Mouse (Mus musculus): ENCODE data around the gene Calml3.

Gene Calml3

GRCm38 (mm10) chr13:3822105-3822504 is 18.0 kb upstream of the Calml3 start:
- Histone ChIP-seq H3K4me3 (replicated peaks; ENCODE audit: low read length) (no peak overlapping the region), H3K27me3 (ENCODE audit: insufficient read depth, low read length) (no peaks in the 10 kb centered on the region), H3K4me1 (replicated peaks; ENCODE audit: low read depth, low read length) (0 out of 2 replicates have a peak, but pooled peaks cover 3% of the 10 kb centered on the region), H3K9me3 (ENCODE audit: low read length) (no peaks in the 10 kb centered on the region), H3K36me3 (ENCODE audit: insufficient read depth, low read length) (no peaks in the 10 kb centered on the region)
- TF ChIP-seq NANOG (IDR thresholded peaks at IDR 0.05; ENCODE audit: borderline replicate concordance, low read length) (no peak), CTCF (conservative IDR thresholded peaks at IDR 0.05; ENCODE audit: low read length) (no peak), POU5F1 (IDR thresholded peaks at IDR 0.05; ENCODE audit: borderline replicate concordance, low read length) (no peak)

GRCm38 (mm10) chr13:3818740-3819076 is 14.6 kb upstream of the Calml3 start:
- Histone ChIP-seq H3K36me3 (ENCODE audit: insufficient read depth, low read length) (no peaks in the 10 kb centered on the region), H3K4me3 (replicated peaks; ENCODE audit: low read length) (no peak overlapping the region), H3K27me3 (ENCODE audit: insufficient read depth, low read length) (no peaks in the 10 kb centered on the region), H3K4me1 (replicated peaks; ENCODE audit: low read depth, low read length) (0 out of 2 replicates have a peak, but pooled peaks cover 3% of the 10 kb centered on the region), H3K9me3 (ENCODE audit: low read length) (no peaks in the 10 kb centered on the region)
- TF ChIP-seq NANOG (IDR thresholded peaks at IDR 0.05; ENCODE audit: borderline replicate concordance, low read length) (no peak), CTCF (conservative IDR thresholded peaks at IDR 0.05; ENCODE audit: low read length) (no peak), POU5F1 (IDR thresholded peaks at IDR 0.05; ENCODE audit: borderline replicate concordance, low read length) (no peak)

GRCm38 (mm10) chr13:3818012-3818739 is 14.1 kb upstream of the Calml3 start:
- Histone ChIP-seq H3K4me1 (replicated peaks; ENCODE audit: low read depth, low read length) (0 out of 2 replicates have a peak, but pooled peaks cover 3% of the 10 kb centered on the region), H3K36me3 (ENCODE audit: insufficient read depth, low read length) (no peaks in the 10 kb centered on the region), H3K4me3 (replicated peaks; ENCODE audit: low read length) (no peak overlapping the region), H3K9me3 (ENCODE audit: low read length) (no peaks in the 10 kb centered on the region), H3K27me3 (ENCODE audit: insufficient read depth, low read length) (no peaks in the 10 kb centered on the region)
- TF ChIP-seq CTCF (conservative IDR thresholded peaks at IDR 0.05; ENCODE audit: low read length) (no peak), NANOG (IDR thresholded peaks at IDR 0.05; ENCODE audit: borderline replicate concordance, low read length) (no peak), POU5F1 (IDR thresholded peaks at IDR 0.05; ENCODE audit: borderline replicate concordance, low read length) (no peak)

- Histone ChIP-seq H3K9me3 (ENCODE audit: low read length) (peaks cover 30% of the 10 kb centered on the region), H3K27me3 (ENCODE audit: insufficient read depth, low read length) (no peaks in the 10 kb centered on the region), H3K4me3 (replicated peaks; ENCODE audit: low read length) (no peak overlapping the region), H3K4me1 (replicated peaks; ENCODE audit: low read depth, low read length) (0 out of 2 replicates have a peak, but pooled peaks cover 3% of the 10 kb centered on the region), H3K36me3 (ENCODE audit: insufficient read depth, low read length) (no peaks in the 10 kb centered on the region)
- no peak for TF ChIP-seq CTCF (conservative IDR thresholded peaks at IDR 0.05; ENCODE audit: low read length)
- TF ChIP-seq POU5F1 (IDR thresholded peaks at IDR 0.05; ENCODE audit: borderline replicate concordance, low read length), result no peak
- TF ChIP-seq NANOG (IDR thresholded peaks at IDR 0.05; ENCODE audit: borderline replicate concordance, low read length), result no peak
These were observed 3.2 kb upstream of the Calml3 start for GRCm38 (mm10) chr13:3807131-3807827.

GRCm38 (mm10) chr13:3805638-3806037 is 1.5 kb upstream of the Calml3 start:
- Histone ChIP-seq H3K4me1 (replicated peaks; ENCODE audit: low read depth, low read length) (0 out of 2 replicates have a peak, but pooled peaks cover 3% of the 10 kb centered on the region), H3K36me3 (ENCODE audit: insufficient read depth, low read length) (no peaks in the 10 kb centered on the region), H3K27me3 (ENCODE audit: insufficient read depth, low read length) (no peaks in the 10 kb centered on the region), H3K9me3 (ENCODE audit: low read length) (peaks cover 18% of the 10 kb centered on the region), H3K4me3 (replicated peaks; ENCODE audit: low read length) (no peak overlapping the region)
- no peak for TF ChIP-seq CTCF (conservative IDR thresholded peaks at IDR 0.05; ENCODE audit: low read length)
- TF ChIP-seq POU5F1 (IDR thresholded peaks at IDR 0.05; ENCODE audit: borderline replicate concordance, low read length), result no peak
- no peak for TF ChIP-seq NANOG (IDR thresholded peaks at IDR 0.05; ENCODE audit: borderline replicate concordance, low read length)

- TF ChIP-seq CTCF (conservative IDR thresholded peaks at IDR 0.05; ENCODE audit: low read length) (no peak), POU5F1 (IDR thresholded peaks at IDR 0.05; ENCODE audit: borderline replicate concordance, low read length) (no peak), NANOG (IDR thresholded peaks at IDR 0.05; ENCODE audit: borderline replicate concordance, low read length) (no peak)
- H3K4me1 ChIP-seq (replicated peaks; ENCODE audit: low read depth, low read length), result 0 out of 2 replicates have a peak, but pooled peaks cover 3% of the 10 kb centered on the region
- no peaks in the 10 kb centered on the region for H3K36me3 ChIP-seq (ENCODE audit: insufficient read depth, low read length)
- H3K4me3 ChIP-seq (replicated peaks; ENCODE audit: low read length), result no peak overlapping the region
- no peaks in the 10 kb centered on the region for H3K27me3 ChIP-seq (ENCODE audit: insufficient read depth, low read length)
- H3K9me3 ChIP-seq (ENCODE audit: low read length), result peaks cover 12% of the 10 kb centered on the region; the same call in 1 of the 2 replicates
These were observed 1.0 kb upstream of the Calml3 start for GRCm38 (mm10) chr13:3805132-3805531.

- Histone ChIP-seq H3K4me3 (replicated peaks; ENCODE audit: low read length) (no peak overlapping the region), H3K4me1 (replicated peaks; ENCODE audit: low read depth, low read length) (0 out of 2 replicates have a peak, but pooled peaks cover 3% of the 10 kb centered on the region), H3K36me3 (ENCODE audit: insufficient read depth, low read length) (no peaks in the 10 kb centered on the region), H3K27me3 (ENCODE audit: insufficient read depth, low read length) (no peaks in the 10 kb centered on the region), H3K9me3 (ENCODE audit: low read length) (no peaks in the 10 kb centered on the region)
- no peak for TF ChIP-seq NANOG (IDR thresholded peaks at IDR 0.05; ENCODE audit: borderline replicate concordance, low read length)
- no peak for TF ChIP-seq POU5F1 (IDR thresholded peaks at IDR 0.05; ENCODE audit: borderline replicate concordance, low read length)
- no peak for TF ChIP-seq CTCF (conservative IDR thresholded peaks at IDR 0.05; ENCODE audit: low read length)
These were observed 4.7 kb downstream of the Calml3 start for GRCm38 (mm10) chr13:3799386-3799785.

GRCm38 (mm10) chr13:3798751-3799150 is 5.4 kb downstream of the Calml3 start:
- Histone ChIP-seq H3K4me1 (replicated peaks; ENCODE audit: low read depth, low read length) (0 out of 2 replicates have a peak, but pooled peaks cover 3% of the 10 kb centered on the region), H3K27me3 (ENCODE audit: insufficient read depth, low read length) (no peaks in the 10 kb centered on the region), H3K36me3 (ENCODE audit: insufficient read depth, low read length) (no peaks in the 10 kb centered on the region), H3K9me3 (ENCODE audit: low read length) (no peaks in the 10 kb centered on the region), H3K4me3 (replicated peaks; ENCODE audit: low read length) (no peak overlapping the region)
- no peak for TF ChIP-seq CTCF (conservative IDR thresholded peaks at IDR 0.05; ENCODE audit: low read length)
- no peak for TF ChIP-seq NANOG (IDR thresholded peaks at IDR 0.05; ENCODE audit: borderline replicate concordance, low read length)
- no peak for TF ChIP-seq POU5F1 (IDR thresholded peaks at IDR 0.05; ENCODE audit: borderline replicate concordance, low read length)
